Mouse (Mus musculus) spleen, postnatal 36 days (tissue): ENCODE results near the gene Diaph3.
"Not testable (repeated sequence)": the region's sequence is repeated elsewhere in the genome, so short reads cannot be mapped to it uniquely, and the experiment has no call there.

Source experiments
- DNase-seq, 2 experiments: peaks; one replicate each; pipeline ENCODE4 v3.0.0; 2022; ENCODE audit warnings: low spot score in 2 of 2, mixed read lengths in 1 of 2

The Diaph3 gene

DNA sequence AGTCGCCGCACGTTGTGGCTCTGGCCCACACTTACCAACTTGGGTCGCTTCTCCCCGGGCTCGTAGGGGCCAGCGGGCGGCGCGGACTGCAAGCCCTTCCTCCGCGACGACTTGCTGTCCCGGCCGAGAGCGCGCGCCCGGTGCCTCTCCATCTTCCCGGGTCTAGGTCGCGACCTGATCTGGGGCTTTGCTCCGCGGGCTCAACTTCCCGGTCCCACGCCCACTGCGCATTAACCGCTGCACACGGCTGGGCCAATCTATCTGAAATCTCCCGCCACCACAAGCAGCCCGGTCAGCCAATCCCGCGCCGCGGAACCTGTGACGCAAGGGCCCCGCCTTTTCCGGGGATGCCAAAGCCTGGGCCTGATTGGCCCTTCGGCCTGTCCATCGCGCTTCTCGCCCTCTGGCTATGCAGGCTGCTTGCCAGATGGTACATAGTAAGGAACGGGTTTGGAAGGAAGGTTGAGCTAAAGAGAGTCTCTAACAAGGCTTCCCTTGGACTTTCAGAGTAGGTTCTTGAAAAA is at the start of gene Diaph3:
Diaph3 (minus strand) TSS at position 273 of the 524 bp plus-strand sequence.
- peak; percentile 92 to 93 for DNase-seq

DNA sequence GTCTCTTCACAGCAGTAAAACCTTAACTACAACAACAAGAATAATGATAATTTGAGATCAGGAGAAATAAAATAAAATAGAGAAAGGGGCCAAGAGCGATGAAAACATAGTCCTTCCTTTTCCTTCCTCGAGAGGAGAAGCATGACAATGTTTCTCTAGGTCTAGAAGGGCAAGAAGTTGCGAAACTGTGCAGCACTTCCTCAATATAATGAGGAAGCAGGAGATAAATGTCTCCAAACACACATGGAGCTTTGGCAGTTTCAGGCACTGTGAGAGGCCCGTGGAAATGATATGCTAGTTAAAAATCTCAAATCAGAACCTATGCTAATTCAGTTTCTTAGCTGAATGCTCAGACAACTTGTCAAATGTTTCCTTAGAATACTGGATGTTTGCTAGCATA is 49.6 kb upstream of the Diaph3 start:
- peak in 1 of 2 experiments; percentile 18 for DNase-seq

DNA sequence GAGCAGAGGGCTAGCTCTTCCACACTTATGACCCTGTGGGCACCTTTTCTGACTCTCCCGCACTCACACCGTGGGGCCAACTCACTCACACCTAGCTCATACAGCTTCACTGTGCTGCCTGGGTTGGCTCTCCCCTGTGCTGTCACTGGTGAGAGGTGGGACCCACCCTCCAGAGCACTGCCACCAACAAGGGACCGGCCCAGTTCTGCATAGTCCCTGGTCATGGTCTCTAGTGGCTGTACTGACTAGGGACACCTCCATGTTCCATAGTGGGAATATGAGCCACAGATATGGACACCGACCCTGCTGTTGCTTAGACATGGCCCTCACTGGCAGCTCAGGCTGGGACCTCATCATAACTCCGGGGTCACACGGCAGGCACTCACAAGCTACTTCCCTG is 30.5 kb upstream of the Diaph3 start:
- DNase-seq: no peak

DNA sequence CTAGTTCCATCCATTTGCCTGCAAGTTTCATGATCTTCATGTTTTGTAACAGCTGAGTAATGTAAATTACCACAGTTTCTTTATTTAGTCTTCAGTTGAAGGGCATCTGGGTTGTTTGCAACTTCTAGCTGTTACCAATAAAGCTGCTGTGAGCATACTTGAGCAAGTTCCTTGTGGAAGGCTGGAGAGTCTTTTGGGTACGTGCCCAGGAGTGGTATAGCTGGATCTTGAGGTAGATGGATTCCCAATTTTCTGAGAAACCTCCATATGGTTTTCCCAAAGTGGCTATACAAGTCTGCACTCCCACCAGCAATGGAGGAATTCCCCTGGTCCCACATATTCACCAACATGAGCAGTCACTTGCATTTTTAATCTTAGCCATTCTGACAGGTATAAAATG is 28.1 kb upstream of the Diaph3 start:
- DNase-seq: no peak

DNA sequence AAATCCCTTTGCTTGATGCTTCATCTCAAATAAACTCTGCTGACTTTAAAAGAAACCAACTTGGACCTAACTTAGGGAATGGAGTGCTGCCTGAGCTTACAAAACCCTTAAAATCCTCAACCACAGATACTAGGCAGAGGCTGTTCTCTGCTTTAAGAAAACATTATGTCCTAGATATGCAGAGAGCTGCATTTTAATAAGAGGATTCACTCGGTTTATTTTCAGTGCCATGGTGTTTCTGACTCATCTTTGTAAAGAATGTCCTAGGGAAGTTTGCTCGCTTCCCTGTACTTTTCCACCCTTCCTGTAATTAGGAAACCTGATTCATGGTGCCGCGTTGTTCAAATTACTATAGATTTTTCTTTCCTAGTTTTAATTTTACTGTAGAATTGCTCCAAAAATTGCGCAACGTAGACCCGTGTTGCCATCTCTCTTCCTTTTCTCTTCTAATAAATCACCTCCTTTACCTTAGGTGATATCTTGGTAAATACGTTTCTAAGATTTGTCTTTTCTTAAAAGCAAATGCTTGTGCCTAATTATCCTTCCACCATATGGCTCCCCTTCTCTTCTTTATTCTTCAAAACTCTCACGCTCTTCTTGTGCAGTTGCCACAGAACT is 14.7 kb upstream of the Diaph3 start:
- no peak for DNase-seq

DNA sequence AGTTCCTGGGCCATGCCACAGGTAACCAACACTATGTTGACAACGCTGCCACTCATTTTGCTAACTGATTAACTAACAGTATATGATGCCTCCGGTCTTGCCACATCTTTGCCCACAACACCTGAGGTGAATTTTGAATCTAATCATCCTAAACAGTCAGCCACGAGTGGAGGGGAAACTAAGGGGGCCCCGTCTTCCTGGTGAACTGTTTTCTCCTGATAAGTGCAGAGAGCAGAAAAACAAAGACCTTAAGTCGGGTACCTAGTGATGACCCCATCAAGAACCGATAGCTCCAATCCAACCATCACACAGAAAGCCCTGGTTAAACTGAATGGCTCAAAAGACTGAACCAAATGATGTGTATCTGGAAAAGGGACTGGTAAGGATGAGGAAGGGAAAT is 8.6 kb upstream of the Diaph3 start:
- DNase-seq: no peak

DNA sequence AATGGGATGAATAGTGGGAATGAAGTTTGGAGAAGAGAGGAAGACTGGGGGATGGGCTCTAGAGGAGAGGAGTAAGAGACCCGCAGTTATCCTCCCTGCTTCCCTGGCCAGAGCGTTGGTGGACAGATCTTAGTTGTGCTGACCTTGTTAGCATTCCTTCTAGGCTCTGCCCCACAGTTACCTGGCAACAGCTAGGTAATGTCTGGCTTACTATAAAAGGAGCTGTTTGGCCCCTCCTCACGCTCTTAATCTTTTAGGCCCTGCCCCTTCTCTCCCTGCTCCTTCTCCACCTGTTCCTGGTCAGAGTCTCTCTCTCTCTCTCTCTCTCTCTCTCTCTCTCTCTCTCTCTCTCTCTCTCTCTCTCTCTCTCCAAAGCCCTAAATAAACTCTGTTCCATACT is 5.7 kb upstream of the Diaph3 start:
- DNase-seq: no peak

DNA sequence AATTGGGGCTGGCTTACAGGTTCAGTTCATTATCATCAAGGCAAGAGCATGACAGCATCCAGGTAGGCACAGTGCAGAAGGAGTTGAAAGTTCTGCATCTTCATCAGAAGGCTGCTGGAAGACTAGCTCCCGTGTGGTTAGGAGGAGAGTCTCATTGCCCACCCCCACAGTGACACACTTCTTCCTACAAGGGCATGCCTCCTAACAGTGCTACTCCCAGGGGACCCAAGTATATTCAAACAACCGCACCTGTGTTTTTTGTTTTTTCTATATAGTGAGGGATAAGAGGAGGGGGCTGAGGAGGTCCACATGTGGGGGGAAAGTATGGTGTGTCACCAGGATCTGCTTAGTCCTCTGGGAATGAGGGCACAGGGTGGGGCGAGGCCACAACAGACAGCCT is 4.3 kb upstream of the Diaph3 start:
- no peak for DNase-seq

DNA sequence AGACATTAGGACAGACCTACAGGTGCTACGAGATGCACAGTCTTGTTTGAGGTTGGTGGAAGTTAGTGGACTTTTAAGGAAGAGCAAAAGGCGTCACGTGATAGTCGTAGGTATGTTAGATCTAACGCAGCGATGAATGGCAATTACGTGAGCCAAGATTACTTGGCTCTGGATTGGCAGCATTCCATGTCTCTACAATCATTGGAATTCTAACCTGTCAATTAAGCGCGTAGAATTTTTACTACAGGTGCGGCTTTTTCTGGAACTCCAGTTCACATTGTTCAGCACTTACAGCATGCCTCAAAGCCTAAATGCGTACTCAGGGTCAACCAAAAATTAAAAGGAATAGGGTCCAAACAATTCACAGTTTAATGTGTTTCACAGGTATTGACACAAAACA is 742 bp upstream of the Diaph3 start:
- no peak for DNase-seq

DNA sequence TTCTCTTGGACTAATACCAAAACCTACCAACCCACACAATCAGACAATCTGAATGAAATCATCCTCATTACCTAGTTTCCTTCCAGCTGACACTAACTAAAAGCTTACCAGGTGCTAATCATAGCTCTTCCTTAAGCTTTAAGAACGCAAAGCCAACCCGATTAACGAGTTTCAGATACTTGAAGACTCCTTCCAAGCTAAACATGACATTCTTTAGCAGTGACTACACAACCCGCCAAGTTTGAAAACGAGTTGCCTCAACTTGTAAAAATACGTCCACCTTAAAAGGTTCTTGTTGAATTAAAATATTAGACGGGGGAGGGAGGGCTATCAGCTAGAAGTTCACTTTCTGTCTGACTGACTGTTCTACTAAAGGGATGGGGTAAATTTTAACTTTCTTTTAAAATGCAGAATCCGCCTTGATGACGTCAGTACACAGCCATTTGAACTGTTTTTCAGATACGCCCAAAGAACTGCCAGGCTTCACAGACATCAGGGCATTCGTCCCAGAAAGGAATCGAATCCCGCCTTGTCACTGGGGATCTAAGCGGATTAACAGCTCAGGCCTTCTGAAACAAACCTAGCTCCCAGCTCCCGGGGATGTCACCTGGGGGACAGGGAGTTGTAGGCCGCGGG is 590 bp downstream of the Diaph3 start:
- DNase-seq: peak; percentile 5 to 23

DNA sequence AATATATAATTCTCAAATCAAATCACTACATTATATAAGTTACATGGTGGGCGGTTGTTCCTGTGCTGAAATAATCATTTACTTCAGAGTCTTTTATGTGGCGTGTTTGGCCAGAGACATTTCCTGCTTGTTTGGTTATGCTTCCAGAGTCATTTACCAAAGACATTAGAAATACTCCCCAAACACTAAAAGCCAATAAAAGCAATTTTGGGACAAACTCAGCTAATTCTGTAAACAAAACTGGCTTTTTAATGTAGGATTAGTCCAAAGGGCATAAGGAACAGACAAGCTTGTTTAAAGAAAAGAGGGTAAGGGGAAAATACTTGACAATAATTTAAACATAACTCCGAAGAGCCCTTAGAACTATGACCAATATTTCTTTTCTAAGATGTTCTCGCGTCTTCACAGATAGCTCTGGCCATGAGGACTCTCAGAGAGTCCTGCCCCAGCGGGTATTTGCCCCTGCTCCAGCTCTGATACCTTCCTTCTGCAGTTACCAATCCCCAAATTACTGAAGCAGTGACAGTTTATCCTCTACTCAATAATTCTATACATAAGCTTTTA is 14.9 kb downstream of the Diaph3 start:
- no peak for DNase-seq

DNA sequence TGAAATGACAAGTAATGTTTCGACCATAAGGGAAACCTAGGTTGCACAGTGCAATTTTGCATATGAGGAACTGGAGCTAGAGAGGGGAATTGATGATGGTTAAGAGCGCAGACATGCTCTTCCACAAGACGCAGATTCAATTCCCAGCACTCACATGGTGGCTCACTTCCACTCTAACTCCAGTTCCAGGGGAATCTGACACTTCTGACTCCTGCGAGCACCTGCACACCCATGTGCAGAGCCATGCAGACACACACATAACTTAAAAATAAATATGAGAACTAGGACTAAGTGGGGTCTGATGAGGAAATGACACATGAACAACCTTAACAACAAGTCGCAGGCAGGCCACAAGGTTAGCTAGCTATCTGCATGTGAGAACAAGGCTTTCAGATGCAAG is 15.5 kb downstream of the Diaph3 start:
- no peak for DNase-seq

DNA sequence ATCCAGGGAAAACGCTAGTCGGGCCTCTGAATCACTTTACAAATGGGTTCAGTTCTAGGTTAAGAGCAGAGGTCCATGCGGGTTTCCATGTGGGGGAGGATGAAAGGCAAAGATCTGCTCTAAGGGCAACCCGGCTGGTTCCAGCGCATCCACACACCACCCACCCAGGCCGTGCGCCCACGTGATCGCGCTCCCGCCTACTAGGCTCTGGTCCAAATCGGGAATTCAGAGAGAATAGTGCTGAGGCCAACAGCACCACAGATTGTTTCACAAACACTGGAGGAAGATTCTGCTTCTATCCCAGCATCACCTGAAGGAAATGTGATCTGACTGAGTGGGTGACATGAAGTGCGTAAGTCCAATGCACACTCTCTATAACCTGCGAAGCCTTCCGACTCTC is 17.9 kb downstream of the Diaph3 start:
- DNase-seq: no peak

DNA sequence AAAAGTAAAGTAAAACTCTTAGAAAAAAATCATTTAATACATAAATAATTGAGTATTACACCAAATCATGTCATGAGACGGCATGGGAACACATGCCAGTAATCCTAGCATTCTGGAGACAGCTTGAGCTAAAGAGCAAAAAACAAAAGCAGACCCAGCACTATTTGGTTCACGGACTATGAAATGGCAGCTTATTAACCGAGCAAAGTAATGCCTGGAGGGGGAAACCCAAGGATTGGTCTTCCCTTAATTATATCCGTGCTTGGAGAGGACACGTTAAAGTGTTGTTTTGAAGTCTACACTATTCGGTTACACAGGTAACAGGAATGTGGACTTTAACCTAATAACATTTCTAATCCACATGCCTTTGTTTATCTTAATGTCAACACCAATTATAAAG is 19.2 kb downstream of the Diaph3 start:
- no peak for DNase-seq

DNA sequence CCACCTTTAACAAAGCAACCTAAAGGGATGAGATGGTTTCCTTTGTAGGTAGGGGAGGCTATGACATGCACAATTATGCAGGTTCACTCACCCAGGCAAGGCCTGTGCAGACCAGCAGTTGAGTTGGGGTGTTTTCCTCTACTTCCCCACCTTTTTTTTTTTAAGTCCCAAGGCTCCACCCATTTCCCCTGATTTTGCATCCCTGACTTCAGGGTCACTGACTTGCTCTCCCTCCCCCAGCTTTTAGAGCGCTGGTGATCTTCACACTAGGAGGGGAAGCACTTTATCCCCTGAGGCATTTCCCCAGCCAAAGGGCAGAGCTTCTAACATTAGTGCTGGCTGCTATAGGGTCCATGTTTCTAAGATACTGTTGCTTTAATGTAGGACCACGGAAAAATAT is 30.4 kb downstream of the Diaph3 start:
- no peak for DNase-seq

DNA sequence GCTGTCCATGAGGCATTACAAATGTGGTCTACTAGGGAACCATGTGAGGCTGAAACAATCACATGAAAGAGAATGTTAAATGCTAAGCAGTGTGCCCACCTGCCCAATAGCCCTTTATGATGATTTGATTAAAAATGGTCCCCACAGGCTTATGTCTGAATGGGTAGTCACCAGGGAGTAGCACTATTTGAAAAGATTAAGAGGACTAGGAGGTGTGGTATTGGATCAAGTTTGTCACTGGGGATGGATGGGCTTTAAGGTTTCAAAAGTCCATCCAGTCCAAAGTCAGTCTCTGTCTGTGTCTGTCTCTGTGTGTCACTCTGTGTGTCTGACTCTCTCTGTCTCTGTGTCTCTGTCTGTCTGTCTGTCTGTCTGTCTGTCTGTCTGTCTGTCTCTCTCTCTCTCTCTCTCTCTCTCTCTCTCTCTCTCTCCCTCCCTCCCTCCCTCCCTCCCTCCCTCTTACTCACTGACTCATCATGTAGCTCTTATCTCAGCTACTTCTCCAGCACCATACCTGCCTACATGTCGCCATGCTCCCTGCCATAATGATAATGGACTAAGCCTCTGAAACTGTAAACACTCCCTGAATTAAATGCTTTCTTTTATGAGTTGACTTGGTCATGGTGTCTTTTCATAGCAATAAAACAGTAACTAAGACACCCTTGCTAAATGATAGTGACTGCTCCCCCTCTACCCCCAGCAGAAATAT is 41.5 kb downstream of the Diaph3 start:
- no peak for DNase-seq

DNA sequence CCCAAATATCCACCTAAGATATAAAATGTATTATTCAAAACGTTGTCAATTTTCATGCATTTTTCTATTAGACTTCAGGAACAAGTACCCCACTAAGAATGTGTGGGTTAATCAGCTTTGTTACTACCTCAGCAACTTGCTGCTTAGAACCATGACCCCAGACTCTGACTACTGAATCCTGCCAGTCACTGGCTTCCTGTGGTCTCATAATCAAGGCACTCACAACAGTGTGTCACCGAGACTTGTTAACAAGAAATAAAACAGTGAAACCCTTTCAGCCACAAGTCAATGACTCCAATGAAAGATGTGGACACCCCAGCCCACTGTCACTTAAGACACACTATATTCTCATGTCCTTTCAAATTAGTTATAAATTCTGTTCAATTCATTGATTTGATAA is 42.9 kb downstream of the Diaph3 start:
- no peak for DNase-seq

DNA sequence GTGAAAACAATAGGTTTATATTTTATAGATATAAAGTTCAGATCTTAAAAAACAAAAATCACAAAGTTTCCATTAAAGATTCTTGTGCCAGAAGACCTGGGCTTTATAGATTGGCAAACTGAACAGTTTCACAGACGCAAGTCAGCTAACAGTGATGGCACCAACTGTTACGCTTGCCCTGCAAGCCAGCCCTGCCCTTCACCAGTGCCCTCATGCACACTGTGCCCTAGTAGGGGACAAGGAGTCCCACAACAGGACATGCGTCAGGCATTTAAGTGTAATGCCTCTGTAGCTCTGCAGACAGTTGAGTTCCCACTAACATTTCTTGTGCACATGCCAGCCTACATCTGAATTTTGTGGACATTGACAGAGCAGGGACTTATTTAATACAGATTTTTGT is 49.5 kb downstream of the Diaph3 start:
- DNase-seq: no peak

DNA sequence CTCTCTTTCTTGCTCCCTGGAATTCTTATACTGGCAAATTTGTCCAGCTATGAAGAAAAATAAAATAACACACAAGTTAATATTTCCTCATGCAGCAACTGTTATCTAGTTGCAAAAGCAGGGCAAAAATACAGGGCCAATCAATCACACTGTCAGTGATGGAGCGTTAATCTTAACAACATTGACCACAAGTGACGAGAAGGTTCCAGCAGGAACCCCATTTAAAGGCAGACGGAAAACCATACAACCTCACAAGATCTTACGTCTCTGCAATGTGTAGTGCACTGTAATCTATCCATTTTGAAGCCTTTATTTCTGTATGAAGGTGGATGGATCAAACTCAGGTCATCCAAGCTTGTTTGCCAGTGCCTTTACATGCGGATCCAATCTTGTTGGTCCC is 49.9 kb downstream of the Diaph3 start:
- DNase-seq: no peak

DNA sequence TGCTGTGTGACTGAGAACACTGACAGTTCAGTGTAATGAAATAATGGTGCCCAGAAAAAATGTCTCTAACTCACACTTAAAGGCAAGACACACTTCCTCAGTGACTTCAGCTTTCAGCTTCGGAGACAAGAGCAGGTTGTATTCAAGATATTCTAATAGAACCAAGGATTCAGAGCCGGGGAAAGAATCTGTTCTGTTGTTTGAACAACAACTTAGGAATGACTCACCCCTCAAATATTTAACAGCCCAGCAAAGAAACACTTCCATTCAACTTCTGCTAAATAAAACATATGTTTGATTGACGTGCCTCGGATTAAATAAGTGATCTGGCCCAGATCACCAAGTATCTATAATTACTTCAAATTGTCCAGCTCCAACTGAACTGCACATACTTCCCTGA is 52.1 kb downstream of the Diaph3 start:
- no peak for DNase-seq

DNA sequence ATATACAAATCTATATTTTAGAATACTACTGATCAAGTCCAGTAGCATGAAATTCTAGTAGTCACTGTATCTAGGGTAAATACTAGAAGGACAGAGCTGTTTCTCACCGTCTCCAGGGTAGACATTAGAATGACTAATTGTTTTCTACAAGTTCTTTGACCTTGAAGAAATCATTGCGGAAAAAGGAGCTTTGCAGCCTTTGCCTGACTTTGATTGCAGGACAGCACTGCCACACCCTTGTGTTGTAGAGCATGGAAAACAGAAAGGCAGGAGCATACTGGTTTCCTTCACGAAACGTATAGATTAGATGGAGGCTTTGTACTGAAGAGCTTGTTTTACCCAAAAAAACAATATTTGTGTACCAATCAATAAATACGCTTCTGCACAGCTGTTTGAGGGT is 52.6 kb downstream of the Diaph3 start:
- DNase-seq: no peak

DNA sequence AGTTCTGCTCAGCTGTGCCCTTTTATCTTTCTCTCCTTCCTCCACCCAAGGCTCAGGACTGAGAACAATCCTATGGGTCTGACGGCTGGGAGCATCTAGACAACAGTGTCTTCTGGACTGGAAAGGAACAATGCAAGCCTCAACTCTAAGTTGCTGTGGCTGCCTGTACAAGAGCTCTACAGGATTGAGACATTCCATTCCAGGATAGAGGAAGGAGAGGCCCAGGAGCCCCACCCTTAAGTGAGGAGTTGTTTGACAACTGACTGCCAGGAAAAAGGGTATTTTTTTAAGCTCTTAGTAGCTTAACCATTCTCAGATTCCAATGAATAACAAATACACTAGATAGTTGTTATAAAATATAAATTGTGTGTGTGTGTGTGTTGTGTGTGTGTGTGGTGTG is 53.0 kb downstream of the Diaph3 start:
- no peak for DNase-seq

DNA sequence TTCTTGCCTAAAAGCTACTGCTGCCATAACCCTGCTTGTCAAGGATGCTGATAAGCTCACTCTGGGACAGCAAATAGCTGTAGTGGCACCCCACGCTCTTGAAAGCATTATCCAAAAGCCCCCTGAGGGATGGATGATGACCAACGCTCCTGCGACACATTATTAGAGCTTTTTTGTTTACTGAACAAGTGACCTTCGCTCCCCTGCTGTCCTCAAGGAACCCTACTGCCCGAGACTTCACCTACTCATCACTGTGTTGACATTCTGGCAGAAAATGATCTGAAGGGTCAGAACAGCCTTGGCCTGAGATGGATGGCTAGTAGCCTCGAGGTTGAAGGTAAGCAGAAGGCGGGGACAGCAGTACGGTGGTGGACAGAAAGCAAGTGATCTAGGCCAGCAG is 56.1 kb downstream of the Diaph3 start:
- not testable (repeated sequence) for DNase-seq
